Mouse (Mus musculus): ENCODE results near the gene Gabrr2.

The Gabrr2 gene

GRCm38 (mm10) chr4:33062981-33063380 lies at the start of gene Gabrr2:
Gene Gabrr2, plus strand, starts transcription at chr4:33062999.
- DNase-seq, result no peak

- peak; percentile 94 to 98 for DNase-seq
These were observed 44.3 kb upstream of the Gabrr2 start for GRCm38 (mm10) chr4:33018361-33018999.

- no peak for DNase-seq
These were observed 38.4 kb upstream of the Gabrr2 start for GRCm38 (mm10) chr4:33024420-33024819.

GRCm38 (mm10) chr4:33029104-33029503 lies 33.7 kb upstream of the Gabrr2 start:
- DNase-seq, result no peak

GRCm38 (mm10) chr4:33030264-33031194 lies 32.3 kb upstream of the Gabrr2 start:
- DNase-seq, result peak; percentile 59 to 77

GRCm38 (mm10) chr4:33031195-33031960 lies 31.4 kb upstream of the Gabrr2 start, which contains the start of gene Ube2j1:
Gene Ube2j1, plus strand, starts transcription at chr4:33031416.
- DNase-seq, result peak; percentile 91 to 92

- no peak for DNase-seq
These were observed 30.8 kb upstream of the Gabrr2 start for GRCm38 (mm10) chr4:33032045-33032444.

- no peak for DNase-seq
These were observed 29.3 kb upstream of the Gabrr2 start for GRCm38 (mm10) chr4:33033515-33033914.

- no peak for DNase-seq
These were observed 23.0 kb upstream of the Gabrr2 start for GRCm38 (mm10) chr4:33039826-33040225.

- no peak for DNase-seq
These were observed 13.2 kb upstream of the Gabrr2 start for GRCm38 (mm10) chr4:33049601-33050000.

GRCm38 (mm10) chr4:33052055-33052454 lies 10.7 kb upstream of the Gabrr2 start:
- no peak for DNase-seq

- peak in 1 of 2 experiments; percentile 31 for DNase-seq
These were observed 10.1 kb upstream of the Gabrr2 start for GRCm38 (mm10) chr4:33052650-33053049.

GRCm38 (mm10) chr4:33054426-33054825 lies 8.4 kb upstream of the Gabrr2 start:
- no peak for DNase-seq

- DNase-seq, result no peak
These were observed 6.5 kb upstream of the Gabrr2 start for GRCm38 (mm10) chr4:33056317-33056716.

GRCm38 (mm10) chr4:33057890-33058687 lies 4.7 kb upstream of the Gabrr2 start:
- no peak for DNase-seq

- DNase-seq, result no peak
These were observed 1.6 kb upstream of the Gabrr2 start for GRCm38 (mm10) chr4:33061158-33061557.

GRCm38 (mm10) chr4:33064986-33065385 lies 2.2 kb downstream of the Gabrr2 start:
- DNase-seq, result no peak

GRCm38 (mm10) chr4:33066223-33066960 lies 3.6 kb downstream of the Gabrr2 start:
- DNase-seq, result no peak

GRCm38 (mm10) chr4:33067331-33067730 lies 4.5 kb downstream of the Gabrr2 start:
- no peak for DNase-seq

GRCm38 (mm10) chr4:33067826-33068225 lies 5.0 kb downstream of the Gabrr2 start:
- DNase-seq, result peak; percentile 30 to 36

GRCm38 (mm10) chr4:33068894-33069293 lies 6.1 kb downstream of the Gabrr2 start:
- peak; percentile 95 for DNase-seq
